Mouse (Mus musculus) C2C12 (cell line): Measurements from ENCODE around the gene Col4a4. TPM values are rescaled to one million over a fixed set of nuclear protein-coding genes. Genes with fewer than 3 reads are reported as not detected.

ENCODE experiments used
- H3K27me3 ChIP-seq: one replicate; pipeline ENCODE4 v1.6.1; 2011; ENCODE audit not compliant: control insufficient read depth, insufficient read depth, insufficient read length
- H3K36me3 ChIP-seq: one replicate; pipeline ENCODE4 v1.6.1; 2011; ENCODE audit not compliant: control insufficient read depth, insufficient read depth
- H3K4me3 ChIP-seq: one replicate; pipeline ENCODE4 v1.5.1; 2011; ENCODE audit warnings: mild to moderate bottlenecking, control low read depth; ENCODE audit not compliant: poor library complexity, insufficient read depth, severe bottlenecking
- H3K79me2 ChIP-seq: one replicate; pipeline ENCODE4 v1.6.1; 2011; ENCODE audit not compliant: control insufficient read depth, insufficient read depth
- H3K79me3 ChIP-seq: one replicate; pipeline ENCODE4 v1.6.1; 2011; ENCODE audit warnings: low read depth, control low read depth
- H3ac ChIP-seq: one replicate; pipeline ENCODE3; 2011; ENCODE audit warnings: low read depth; ENCODE audit not compliant: control insufficient read depth, insufficient read length
- CEBPB ChIP-seq: IDR thresholded peaks from one replicate; pipeline ENCODE4 v1.6.1; 2011; ENCODE audit warnings: low read depth, mild to moderate bottlenecking, control low read depth, moderate library complexity
- CTCF ChIP-seq: IDR thresholded peaks from one replicate; pipeline ENCODE4 v1.5.1; 2011; ENCODE audit not compliant: control insufficient read depth, insufficient read depth, insufficient read length
- FOSL1 ChIP-seq: IDR thresholded peaks from one replicate; pipeline ENCODE4 v1.8.0; 2011; ENCODE audit warnings: mild to moderate bottlenecking, low read length; ENCODE audit not compliant: poor library complexity, insufficient read depth, severe bottlenecking
- MAX ChIP-seq: IDR thresholded peaks from one replicate; pipeline ENCODE4 v1.6.1; 2011; ENCODE audit warnings: mild to moderate bottlenecking, control low read depth
- MYOD1 ChIP-seq: IDR thresholded peaks from one replicate; pipeline ENCODE4 v1.6.1; 2011; ENCODE audit warnings: low read depth; ENCODE audit not compliant: control insufficient read depth, insufficient read length
- MYOG ChIP-seq: IDR thresholded peaks from one replicate; pipeline ENCODE4 v1.6.1; 2011; ENCODE audit not compliant: control insufficient read depth, insufficient read length; ENCODE audit errors: extremely low read depth
- USF1 ChIP-seq: IDR thresholded peaks from one replicate; pipeline ENCODE4 v1.6.1; 2011; ENCODE audit warnings: low read depth, mild to moderate bottlenecking, control low read depth, moderate library complexity
- polyA plus RNA-seq: library from polyadenylated mRNA; unstranded; fragments of >200 nt; fragmentation: generic; extraction: Trizol; gene quantifications from one replicate; pipeline ENCODE4 v1.2.1, GENCODE M21; 2012; ENCODE audit warnings: missing spikeins

The Col4a4 gene
- polyA plus RNA-seq, 1 experiment, result 0.02 TPM

- Histone ChIP-seq H3K4me3 (no peak overlapping the region), H3K79me2 (no peaks in the 10 kb centered on the region), H3K36me3 (no peaks in the 10 kb centered on the region), H3K79me3 (no peaks in the 10 kb centered on the region), H3K27me3 (no peaks in the 10 kb centered on the region), H3ac (no peak overlapping the region)
- TF ChIP-seq MYOG (no peak), USF1 (no peak), MAX (no peak), CTCF (no peak), MYOD1 (no peak), FOSL1 (no peak), CEBPB (no peak)
Observed at GRCm38 (mm10) chr1:82536515-82537174, 50.0 kb downstream of the Col4a4 start.

GRCm38 (mm10) chr1:82527931-82528330 is 58.7 kb downstream of the Col4a4 start:
- H3K4me3 ChIP-seq, result no peak overlapping the region
- no peaks in the 10 kb centered on the region for H3K27me3 ChIP-seq
- TF ChIP-seq MAX (no peak), MYOD1 (no peak), CEBPB (no peak), CTCF (no peak), USF1 (no peak), MYOG (no peak), FOSL1 (no peak)
- no peaks in the 10 kb centered on the region for H3K36me3 ChIP-seq
- H3ac ChIP-seq, result no peak overlapping the region
- no peaks in the 10 kb centered on the region for H3K79me2 ChIP-seq
- H3K79me3 ChIP-seq, result no peaks in the 10 kb centered on the region

- Histone ChIP-seq H3K4me3 (no peak overlapping the region), H3ac (no peak overlapping the region), H3K36me3 (no peaks in the 10 kb centered on the region), H3K27me3 (peaks cover 4% of the 10 kb centered on the region), H3K79me3 (no peaks in the 10 kb centered on the region), H3K79me2 (no peaks in the 10 kb centered on the region)
- TF ChIP-seq MYOD1, result no peak
Observed at GRCm38 (mm10) chr1:82491954-82492353, 94.7 kb downstream of the Col4a4 start.

GRCm38 (mm10) chr1:82486371-82486770 is 100.3 kb downstream of the Col4a4 start:
- H3K4me3 ChIP-seq, result no peak overlapping the region
- H3K36me3 ChIP-seq, result no peaks in the 10 kb centered on the region
- TF ChIP-seq FOSL1, result no peak
- no peak for TF ChIP-seq MYOD1
- TF ChIP-seq MAX, result no peak
- no peak for TF ChIP-seq CTCF
- TF ChIP-seq CEBPB, result no peak
- TF ChIP-seq MYOG, result no peak
- TF ChIP-seq USF1, result no peak
- no peaks in the 10 kb centered on the region for H3K79me2 ChIP-seq
- H3ac ChIP-seq, result no peak overlapping the region
- no peaks in the 10 kb centered on the region for H3K79me3 ChIP-seq
- peaks cover 4% of the 10 kb centered on the region for H3K27me3 ChIP-seq

- Histone ChIP-seq H3K4me3 (no peak overlapping the region), H3K36me3 (no peaks in the 10 kb centered on the region), H3K79me3 (no peaks in the 10 kb centered on the region), H3K79me2 (no peaks in the 10 kb centered on the region), H3K27me3 (no peaks in the 10 kb centered on the region), H3ac (no peak overlapping the region)
- TF ChIP-seq USF1 (no peak), CTCF (no peak), FOSL1 (no peak)
Observed at GRCm38 (mm10) chr1:82482371-82482770, 104.3 kb downstream of the Col4a4 start.

- Histone ChIP-seq H3K4me3 (no peak overlapping the region), H3K79me2 (no peaks in the 10 kb centered on the region), H3K36me3 (no peaks in the 10 kb centered on the region), H3ac (no peak overlapping the region), H3K27me3 (no peaks in the 10 kb centered on the region), H3K79me3 (no peaks in the 10 kb centered on the region)
- TF ChIP-seq USF1, result no peak
Observed at GRCm38 (mm10) chr1:82479696-82480487, 106.8 kb downstream of the Col4a4 start.
